Mouse (Mus musculus) embryonic facial prominence, embryonic 12.5 days (tissue): ENCODE data around the gene Dcpp3. TPM values are rescaled to one million over a fixed set of nuclear protein-coding genes. Genes with fewer than 3 reads are reported as not detected.
"Not testable (repeated sequence)": the region's sequence is repeated elsewhere in the genome, so short reads cannot be mapped to it uniquely, and the experiment has no call there.

ENCODE experiments used
- ATAC-seq: fragments of 200-750 bp; cut with Nextera tagmentation; 2 replicates; pipeline ENCODE4 v1.8.0; 2017; ENCODE audit not compliant: insufficient number of reproducible peaks, insufficient read depth, low FRiP score, low TSS enrichment
- H3K27ac ChIP-seq: fragments of 300-500 bp; sonication (generic); 2 replicates; pipeline ENCODE4 v1.5.1; 2016; ENCODE audit warnings: mild to moderate bottlenecking
- H3K27me3 ChIP-seq: fragments of 300-500 bp; sonication (generic); 2 replicates; pipeline ENCODE4 v1.6.1; 2016; ENCODE audit warnings: mild to moderate bottlenecking, moderate library complexity
- H3K36me3 ChIP-seq: fragments of 300-500 bp; sonication (generic); 2 replicates; pipeline ENCODE4 v1.6.1; 2016; ENCODE audit warnings: mild to moderate bottlenecking
- H3K4me1 ChIP-seq: fragments of 300-500 bp; sonication (generic); 2 replicates; pipeline ENCODE4 v1.6.1; 2016
- H3K4me2 ChIP-seq: fragments of 300-500 bp; sonication (generic); replicated peaks from 2 replicates; pipeline ENCODE4 v1.6.1; 2016; ENCODE audit warnings: mild to moderate bottlenecking, moderate library complexity
- H3K4me3 ChIP-seq: fragments of 300-500 bp; sonication (generic); 2 replicates; pipeline ENCODE4 v1.5.1; 2016; ENCODE audit warnings: mild to moderate bottlenecking
- H3K9ac ChIP-seq: fragments of 300-500 bp; sonication (generic); 2 replicates; pipeline ENCODE4 v1.6.1; 2016; ENCODE audit warnings: mild to moderate bottlenecking, moderate library complexity
- H3K9me3 ChIP-seq: fragments of 300-500 bp; sonication (generic); 2 replicates; pipeline ENCODE4 v1.6.1; 2016; ENCODE audit warnings: mild to moderate bottlenecking, moderate library complexity
- WGBS: fragments of 180-500 bp; shearing (Covaris S2); methylation state at CpG from one replicate; pipeline ENCODE4 v1.1.7; 2016; 5-methylcytosine and 5-hydroxymethylcytosine counted together
- polyA plus RNA-seq: library from polyadenylated mRNA; unstranded; fragments of >200 nt; fragmentation: Nextera tagmentation; extraction: Ambion mirVana; gene quantifications from 2 replicates; pipeline ENCODE4 v1.2.1, GENCODE M21; 2016

Dcpp3 gene
- not detected in 2 replicates for polyA plus RNA-seq

DNA sequence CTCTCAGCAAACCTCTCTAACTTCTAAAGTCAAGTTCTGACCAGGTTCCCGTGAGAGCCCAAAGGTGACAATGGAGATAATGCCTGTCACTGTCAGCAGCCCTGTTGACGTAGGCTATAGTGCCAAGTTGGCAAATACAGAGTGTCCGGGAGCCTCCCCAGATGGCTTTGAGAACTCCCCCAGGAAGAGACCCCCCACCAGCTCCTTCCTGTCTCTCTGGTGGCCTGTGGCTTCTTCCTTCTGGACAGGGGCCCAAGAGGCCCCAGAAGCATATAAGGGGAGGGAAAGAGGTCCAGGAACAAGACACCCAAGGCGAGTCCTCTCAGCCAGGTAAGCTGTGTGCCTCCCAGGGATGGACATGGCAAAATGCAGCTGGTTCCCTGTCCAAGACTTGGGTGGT is at the start of gene Dcpp3:
Gene Dcpp3, plus strand, starts transcription at position 301 of the 400 bp plus-strand sequence.
- H3K9me3 ChIP-seq, H3K27ac ChIP-seq, H3K36me3 ChIP-seq, H3K9ac ChIP-seq, ATAC-seq, H3K4me2 ChIP-seq, H3K27me3 ChIP-seq, H3K4me1 ChIP-seq, H3K4me3 ChIP-seq: not testable (repeated sequence)
- WGBS, result 77% methylated on average over 4 of the region's 4 CpGs

DNA sequence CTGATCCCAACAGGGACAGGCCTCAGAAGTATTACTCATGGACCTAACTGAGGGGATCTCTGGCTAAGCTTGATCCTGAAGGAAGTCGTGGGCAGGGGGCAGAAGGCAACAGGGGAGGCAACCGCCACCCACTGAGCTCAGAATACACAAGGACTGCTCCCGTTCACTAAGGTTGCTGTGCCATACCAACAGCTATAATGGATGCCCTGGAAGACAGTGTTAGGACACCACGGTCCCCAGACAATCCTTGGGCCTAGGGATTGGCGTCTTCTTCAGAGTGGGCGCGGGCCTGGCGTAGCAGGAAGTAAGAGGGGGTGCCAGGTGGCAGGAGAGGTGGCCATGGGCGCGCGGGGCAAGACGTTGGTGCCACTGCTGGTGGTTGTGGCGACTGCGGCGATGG is 49.5 kb upstream of the Dcpp3 start, which contains the start of gene Prss21:
Gene Prss21, plus strand, starts transcription at position 301 of the 400 bp plus-strand sequence.
- Histone ChIP-seq H3K36me3 (no peaks in the 10 kb centered on the region), H3K27ac (no peak within 1 kb of the TSS), H3K4me3 (no peak within 1 kb of the TSS), H3K27me3 (no peaks in the 10 kb centered on the region), H3K4me2 (no peak within 1 kb of the TSS), H3K9ac (no peak within 1 kb of the TSS), H3K9me3 (no peaks in the 10 kb centered on the region), H3K4me1 (no peaks in the 10 kb centered on the region)
- ATAC-seq, result no peak
- 88% methylated on average over 15 of the region's 15 CpGs for WGBS

DNA sequence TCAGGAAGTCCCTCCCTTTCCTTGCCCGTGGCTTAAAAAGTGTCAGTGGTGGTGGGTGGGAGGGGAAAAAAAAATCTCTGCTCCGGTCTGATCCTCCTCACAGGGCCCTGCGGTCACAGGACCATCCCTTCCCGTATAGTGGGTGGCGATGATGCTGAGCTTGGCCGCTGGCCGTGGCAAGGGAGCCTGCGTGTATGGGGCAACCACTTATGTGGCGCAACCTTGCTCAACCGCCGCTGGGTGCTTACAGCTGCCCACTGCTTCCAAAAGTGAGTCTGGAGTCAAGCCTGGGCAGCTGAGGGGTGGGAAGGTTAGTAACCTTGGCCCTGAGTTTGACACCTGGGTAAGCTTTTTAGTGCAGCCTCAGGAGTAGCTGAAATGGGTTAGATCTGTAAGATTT is 48.7 kb upstream of the Dcpp3 start:
- Histone ChIP-seq H3K4me2 (no peak overlapping the region), H3K27me3 (no peaks in the 10 kb centered on the region), H3K9me3 (no peaks in the 10 kb centered on the region), H3K4me3 (no peak overlapping the region), H3K27ac (no peak overlapping the region), H3K36me3 (no peaks in the 10 kb centered on the region), H3K4me1 (no peaks in the 10 kb centered on the region), H3K9ac (no peak overlapping the region)
- 91% methylated on average over 11 of the region's 11 CpGs for WGBS
- no peak for ATAC-seq

DNA sequence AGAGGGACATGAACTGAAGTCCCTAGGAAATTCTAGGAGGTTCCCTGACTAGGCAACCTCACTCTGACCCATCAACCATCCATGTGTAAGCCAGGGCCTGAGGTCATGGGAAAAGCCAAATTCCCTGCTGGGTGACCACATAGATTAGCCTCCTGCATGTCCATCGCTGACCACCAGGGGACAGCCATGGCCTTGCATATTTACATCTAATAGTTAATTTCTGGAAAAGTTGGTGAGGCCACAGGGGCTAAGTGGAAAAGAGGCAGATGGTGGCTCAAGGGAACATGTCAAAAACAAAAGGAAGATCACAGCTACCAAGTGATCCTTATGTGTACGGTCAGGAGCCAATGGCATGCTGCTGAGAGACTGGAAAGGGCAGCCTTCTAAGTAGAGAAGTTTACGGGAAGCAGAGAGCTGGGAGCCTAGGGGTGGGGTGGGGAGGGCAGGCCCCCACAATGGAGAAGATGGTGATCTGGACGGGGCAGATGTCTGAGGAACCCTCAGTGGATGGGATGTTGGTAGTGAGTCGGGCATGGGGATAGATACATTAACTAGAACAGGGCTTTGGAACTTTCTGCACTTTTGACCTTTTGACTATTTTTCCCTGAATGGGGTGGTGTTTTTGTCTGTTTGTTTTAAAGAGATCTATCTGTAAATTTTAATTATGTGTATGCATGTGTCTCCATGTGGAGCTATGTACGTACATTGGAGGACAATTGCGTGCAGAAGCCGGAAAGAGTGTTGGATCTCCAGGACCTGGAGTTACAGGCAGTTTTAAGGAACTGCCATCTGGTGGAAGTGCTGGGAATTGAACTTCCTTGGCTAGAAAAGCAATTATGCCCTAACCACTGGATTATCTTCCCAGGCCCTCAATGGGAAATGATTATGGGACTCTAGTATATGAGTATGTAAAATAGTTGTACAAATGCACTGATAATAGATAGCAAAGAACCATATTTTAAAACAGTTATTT is 43.1 kb upstream of the Dcpp3 start:
- Histone ChIP-seq H3K36me3 (no peaks in the 10 kb centered on the region), H3K4me3 (no peak overlapping the region), H3K27me3 (no peaks in the 10 kb centered on the region), H3K4me2 (no peak overlapping the region), H3K9ac (no peak overlapping the region), H3K4me1 (no peaks in the 10 kb centered on the region), H3K9me3 (no peaks in the 10 kb centered on the region), H3K27ac (no peak overlapping the region)
- no peak for ATAC-seq
- WGBS, result 49% methylated on average over 8 of the region's 8 CpGs

DNA sequence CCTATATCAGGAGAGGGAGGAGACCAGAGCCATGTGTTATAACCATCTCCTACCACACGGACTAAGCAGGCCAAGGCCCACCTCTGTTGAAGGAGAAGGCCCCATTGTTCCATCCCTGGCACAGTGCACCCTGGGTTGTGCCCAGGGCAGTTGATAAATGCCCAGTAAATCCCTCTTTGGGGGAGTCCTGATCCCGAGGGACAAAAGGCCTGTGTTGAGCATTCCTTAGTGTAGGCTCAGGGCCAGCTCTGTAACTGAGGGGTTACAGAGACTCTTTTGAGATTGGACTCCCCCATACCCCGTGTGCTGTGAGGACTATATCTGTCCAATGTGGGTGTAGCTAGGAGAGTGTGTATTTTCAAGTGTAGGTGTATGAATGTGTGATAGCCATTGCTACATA is 40.5 kb upstream of the Dcpp3 start:
- Histone ChIP-seq H3K27me3 (no peaks in the 10 kb centered on the region), H3K4me3 (no peak overlapping the region), H3K36me3 (no peaks in the 10 kb centered on the region), H3K4me1 (no peaks in the 10 kb centered on the region), H3K27ac (no peak overlapping the region), H3K9ac (no peak overlapping the region), H3K9me3 (no peaks in the 10 kb centered on the region), H3K4me2 (no peak overlapping the region)
- no peak for ATAC-seq
- WGBS, result 44% methylated on average over 3 of the region's 3 CpGs

DNA sequence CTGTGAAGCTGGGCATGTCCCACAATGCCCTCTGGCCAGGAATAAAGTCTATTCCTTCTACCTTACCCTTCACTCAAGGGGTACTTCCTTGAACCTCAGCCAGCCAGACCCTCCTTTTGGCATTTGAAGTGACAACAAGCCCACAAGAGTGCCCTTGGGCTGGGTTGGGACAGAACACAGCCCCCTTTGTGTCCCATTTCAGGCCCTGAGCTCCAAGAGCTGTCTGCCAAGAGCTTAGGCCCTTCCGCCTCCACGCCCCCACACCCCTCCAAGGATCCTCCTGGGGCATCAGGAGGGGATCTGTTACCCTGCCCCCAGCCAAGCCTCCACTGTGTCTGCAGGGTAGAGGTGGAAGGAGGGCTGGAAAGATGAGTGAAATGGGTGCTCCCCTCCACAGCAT is 40.1 kb upstream of the Dcpp3 start:
- no peak overlapping the region for H3K9ac ChIP-seq
- no peaks in the 10 kb centered on the region for H3K4me1 ChIP-seq
- WGBS, result 74% methylated on average over 2 of the region's 2 CpGs
- no peaks in the 10 kb centered on the region for H3K36me3 ChIP-seq
- no peak overlapping the region for H3K4me2 ChIP-seq
- no peaks in the 10 kb centered on the region for H3K27me3 ChIP-seq
- H3K27ac ChIP-seq, result no peak overlapping the region
- H3K9me3 ChIP-seq, result no peaks in the 10 kb centered on the region
- no peak overlapping the region for H3K4me3 ChIP-seq
- ATAC-seq, result no peak

DNA sequence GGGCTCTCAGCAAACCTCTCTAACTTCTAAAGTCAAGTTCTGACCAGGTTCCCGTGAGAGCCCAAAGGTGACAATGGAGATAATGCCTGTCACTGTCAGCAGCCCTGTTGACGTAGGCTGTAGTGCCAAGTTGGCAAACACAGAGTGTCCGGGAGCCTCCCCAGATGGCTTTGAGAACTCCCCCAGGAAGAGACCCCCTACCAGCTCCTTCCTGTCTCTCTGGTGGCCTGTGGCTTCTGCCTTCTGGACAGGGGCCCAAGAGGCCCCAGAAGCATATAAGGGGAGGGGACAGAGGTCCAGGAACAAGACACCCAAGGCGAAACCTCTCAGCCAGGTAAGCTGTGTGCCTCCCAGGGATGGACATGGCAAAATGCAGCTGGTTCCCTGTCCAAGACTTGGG is 36.7 kb upstream of the Dcpp3 start, which contains the start of the genes Dcpp1 and Dcpp2:
Gene Dcpp1, plus strand, starts transcription at position 301 of the 400 bp plus-strand sequence.
Gene Dcpp2, plus strand, starts transcription at position 305 of the 400 bp plus-strand sequence.
- WGBS, result 84% methylated on average over 4 of the region's 4 CpGs
- not testable (repeated sequence) for ATAC-seq, H3K36me3 ChIP-seq

DNA sequence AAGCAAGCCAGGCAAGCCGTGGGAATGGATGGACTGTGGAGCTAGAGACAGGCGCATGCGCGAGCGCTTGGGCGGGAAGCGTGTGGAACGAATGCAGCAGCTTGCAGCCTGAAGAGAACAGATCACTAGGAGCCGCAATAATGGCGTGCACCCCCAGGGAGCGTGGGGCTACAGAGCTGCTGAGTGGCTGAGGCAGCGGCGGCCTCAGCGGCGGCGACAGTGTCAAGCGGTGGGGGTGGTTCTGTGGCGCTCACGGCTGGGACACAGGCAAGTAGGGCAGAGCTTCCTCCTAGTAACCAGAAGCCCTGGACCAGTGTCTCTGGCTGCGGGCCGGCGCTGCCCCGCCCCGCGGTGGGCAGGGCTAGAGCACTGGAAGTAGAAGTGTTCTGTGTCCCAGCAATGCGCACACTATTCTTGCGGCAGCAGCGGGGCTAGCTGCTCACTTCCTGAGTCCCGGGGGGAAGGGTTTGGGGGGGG is 7.3 kb downstream of the Dcpp3 start:
- no peaks in the 10 kb centered on the region for H3K27me3 ChIP-seq
- peak overlapping the region; percentile 50 for H3K4me3 ChIP-seq
- H3K4me1 ChIP-seq, result peaks cover 8% of the 10 kb centered on the region; the same call in 1 of the 2 replicates
- H3K9ac ChIP-seq, result peak overlapping the region; percentile 65
- no peaks in the 10 kb centered on the region for H3K36me3 ChIP-seq
- WGBS, result 1% methylated on average over 29 of the region's 29 CpGs
- peak overlapping the region; percentile 95 for H3K27ac ChIP-seq
- ATAC-seq, result peak; percentile 98
- H3K9me3 ChIP-seq, result no peaks in the 10 kb centered on the region
- H3K4me2 ChIP-seq, result peak overlapping the region; percentile 72

More for the DNA sequence above, 36.7 kb upstream of the Dcpp3 start, which contains the start of the genes Dcpp1 and Dcpp2:
- not testable (repeated sequence) for H3K27ac ChIP-seq, H3K9me3 ChIP-seq, H3K9ac ChIP-seq, H3K4me3 ChIP-seq, H3K4me1 ChIP-seq, H3K27me3 ChIP-seq, H3K4me2 ChIP-seq

DNA sequence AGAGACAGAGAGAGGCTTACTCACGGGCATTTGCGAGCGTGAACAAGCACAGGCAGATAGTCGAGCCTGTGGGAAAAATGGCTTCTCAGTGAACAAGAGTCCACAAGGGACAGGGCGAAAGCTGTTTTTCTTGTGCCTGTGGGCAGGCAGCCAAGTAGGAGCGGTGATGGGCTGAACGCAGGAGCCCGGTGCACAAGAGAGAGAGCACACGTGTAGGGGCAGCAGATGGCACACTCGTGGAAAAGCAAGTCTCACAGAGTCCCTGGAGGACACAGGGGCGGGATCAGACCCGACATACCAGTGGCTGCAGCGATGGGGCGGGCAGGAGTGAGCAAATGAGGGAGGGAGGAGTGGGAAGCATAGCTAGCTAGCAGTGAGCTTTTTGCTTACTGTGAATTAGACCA is 7.8 kb downstream of the Dcpp3 start:
- peak; percentile 78 for ATAC-seq
- WGBS, result under 1% methylated on average over 14 of the region's 14 CpGs

DNA sequence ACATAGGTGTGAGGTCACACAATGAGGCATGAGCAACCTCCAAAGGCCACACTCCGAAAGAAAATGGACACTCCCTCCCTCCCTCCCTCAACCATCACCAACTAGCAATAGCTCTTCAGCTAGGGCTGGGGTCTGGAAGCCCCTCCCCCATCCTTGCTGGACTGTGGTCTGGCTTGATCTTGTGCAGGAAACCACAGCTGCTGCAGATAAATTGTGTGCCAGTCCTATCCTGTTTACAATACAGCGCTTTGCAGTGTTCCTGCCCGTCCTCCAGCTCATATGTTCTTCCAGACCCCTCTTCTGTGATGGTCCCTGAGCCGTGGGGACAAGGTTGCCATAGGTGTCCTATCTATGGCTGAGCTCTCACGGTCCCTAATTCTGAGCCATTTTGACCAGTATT is 13.9 kb downstream of the Dcpp3 start:
- Histone ChIP-seq H3K27me3 (no peaks in the 10 kb centered on the region), H3K4me3 (no peak overlapping the region), H3K9me3 (no peaks in the 10 kb centered on the region), H3K9ac (no peak overlapping the region), H3K36me3 (no peaks in the 10 kb centered on the region), H3K27ac (no peak overlapping the region), H3K4me2 (no peak overlapping the region), H3K4me1 (no peaks in the 10 kb centered on the region)
- ATAC-seq, result no peak
- WGBS, result 82% methylated on average over 5 of the region's 5 CpGs

More for the DNA sequence above, 7.8 kb downstream of the Dcpp3 start:
- Histone ChIP-seq H3K9ac (peak overlapping the region; percentile 65), H3K27me3 (no peaks in the 10 kb centered on the region), H3K9me3 (no peaks in the 10 kb centered on the region), H3K4me3 (peak overlapping the region; percentile 50), H3K4me1 (peaks cover 8% of the 10 kb centered on the region; the same call in 1 of the 2 replicates), H3K27ac (peak overlapping the region; percentile 95), H3K4me2 (peak overlapping the region; percentile 72), H3K36me3 (no peaks in the 10 kb centered on the region)

DNA sequence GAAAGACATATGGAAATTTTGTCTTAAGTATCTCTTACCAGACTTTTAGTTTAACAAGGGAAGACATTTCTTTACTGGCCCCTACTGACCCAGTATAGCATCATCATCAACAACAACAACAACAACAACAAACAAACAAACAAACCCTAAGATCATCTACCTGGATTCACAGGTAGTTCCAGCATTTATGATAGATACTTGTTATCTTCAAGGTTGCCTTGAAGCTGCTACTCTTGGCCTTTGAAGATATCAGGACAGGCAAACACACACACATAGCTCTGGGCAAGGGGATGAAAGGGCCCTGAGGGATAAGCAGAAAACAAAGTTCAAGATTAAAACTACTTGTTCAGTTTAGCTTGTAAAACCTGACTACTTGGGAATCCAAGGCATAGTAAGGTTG is 24.1 kb downstream of the Dcpp3 start, which contains the start of gene Sbp:
Gene Sbp, plus strand, starts transcription at position 301 of the 400 bp plus-strand sequence.
- Histone ChIP-seq H3K27ac (no peak within 1 kb of the TSS), H3K4me3 (no peak within 1 kb of the TSS), H3K36me3 (no peaks in the 10 kb centered on the region), H3K9me3 (no peaks in the 10 kb centered on the region), H3K9ac (no peak within 1 kb of the TSS), H3K4me1 (no peaks in the 10 kb centered on the region), H3K27me3 (no peaks in the 10 kb centered on the region), H3K4me2 (no peak within 1 kb of the TSS)
- ATAC-seq, result no peak

DNA sequence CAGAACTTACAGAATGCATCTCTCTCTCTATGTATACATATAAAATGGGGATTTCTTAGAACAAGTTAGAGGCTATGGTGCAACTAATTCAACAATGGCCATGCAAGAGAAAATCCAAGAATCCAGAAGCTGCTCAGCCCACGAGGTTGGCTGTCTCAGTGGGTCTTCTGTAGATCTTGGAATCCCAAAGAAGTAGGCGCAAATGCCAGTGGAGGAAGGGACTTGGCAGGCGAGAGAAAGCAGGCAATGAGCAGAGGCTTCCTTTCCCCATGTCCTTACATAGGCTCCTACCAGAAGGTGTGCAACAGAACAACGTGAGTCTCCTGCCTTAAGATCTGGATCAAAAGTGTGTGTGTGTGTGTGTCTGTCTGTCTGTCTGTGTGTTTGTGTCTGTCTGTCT is 30.2 kb downstream of the Dcpp3 start:
- not testable (repeated sequence) for H3K9ac ChIP-seq, ATAC-seq, H3K4me1 ChIP-seq, H3K27ac ChIP-seq, H3K4me2 ChIP-seq, H3K9me3 ChIP-seq, H3K27me3 ChIP-seq, H3K36me3 ChIP-seq, H3K4me3 ChIP-seq
- WGBS, result 73% methylated on average over 4 of the region's 4 CpGs
